Mouse (Mus musculus): ENCODE data around the gene Cuta. TPM values are rescaled to one million over a fixed set of nuclear protein-coding genes. Genes with fewer than 3 reads are reported as not detected.

Gene Cuta
- polyA plus RNA-seq (2014; fragmentation: Illumina TruSeq; extraction: RNeasy Lipid Tissue Mini Kit (QIAGEN cat#74804); ENCODE audit: insufficient read depth, low read depth, low replicate concordance): 116 TPM

GRCm38 (mm10) chr17:26939178-26939972 lies at the start of gene Cuta:
Gene Cuta, minus strand, starts transcription at chr17:26939569.

GRCm38 (mm10) chr17:26972703-26973574 lies 33.6 kb upstream of the Cuta start, which contains the start of gene Zbtb9:
Gene Zbtb9, plus strand, starts transcription at chr17:26973167.

GRCm38 (mm10) chr17:26941031-26941789 lies 1.8 kb upstream of the Cuta start, which contains the start of gene Syngap1:
Gene Syngap1, plus strand, starts transcription at chr17:26941253.

GRCm38 (mm10) chr17:26932839-26933398 lies 6.5 kb downstream of the Cuta start, which contains the start of gene Phf1:
Gene Phf1, plus strand, starts transcription at chr17:26933052.

GRCm38 (mm10) chr17:26916711-26917482 lies 22.5 kb downstream of the Cuta start, which contains the start of gene Kifc5b:
Gene Kifc5b, plus strand, starts transcription at chr17:26917091.

Other genes with a start within 250 kb of the Cuta start
- gene Crebrf, start 223.9 kb downstream of the Cuta start, polyA plus RNA-seq (2014; fragmentation: Illumina TruSeq; extraction: RNeasy Lipid Tissue Mini Kit (QIAGEN cat#74804); ENCODE audit: insufficient read depth, low read depth, low replicate concordance): 13.0 TPM
- gene Bnip1, start 158.5 kb downstream of the Cuta start, polyA plus RNA-seq (2014; fragmentation: Illumina TruSeq; extraction: RNeasy Lipid Tissue Mini Kit (QIAGEN cat#74804); ENCODE audit: insufficient read depth, low read depth, low replicate concordance): 20.7 TPM
- gene Nkx2-5, start 94.6 kb downstream of the Cuta start, polyA plus RNA-seq (2014; fragmentation: Illumina TruSeq; extraction: RNeasy Lipid Tissue Mini Kit (QIAGEN cat#74804); ENCODE audit: insufficient read depth, low read depth, low replicate concordance): 0.35 TPM
- gene Kifc5b, start 22.5 kb downstream of the Cuta start, polyA plus RNA-seq (2014; fragmentation: Illumina TruSeq; extraction: RNeasy Lipid Tissue Mini Kit (QIAGEN cat#74804); ENCODE audit: insufficient read depth, low read depth, low replicate concordance): 0.82 TPM
- 49.2 TPM for gene Phf1, start 6.5 kb downstream of the Cuta start, polyA plus RNA-seq (2014; fragmentation: Illumina TruSeq; extraction: RNeasy Lipid Tissue Mini Kit (QIAGEN cat#74804); ENCODE audit: insufficient read depth, low read depth, low replicate concordance)
- gene Syngap1, start 1.7 kb upstream of the Cuta start, polyA plus RNA-seq (2014; fragmentation: Illumina TruSeq; extraction: RNeasy Lipid Tissue Mini Kit (QIAGEN cat#74804); ENCODE audit: insufficient read depth, low read depth, low replicate concordance): 3.4 TPM
- 5.6 TPM for gene Zbtb9, start 33.6 kb upstream of the Cuta start, polyA plus RNA-seq (2014; fragmentation: Illumina TruSeq; extraction: RNeasy Lipid Tissue Mini Kit (QIAGEN cat#74804); ENCODE audit: insufficient read depth, low read depth, low replicate concordance)
- gene Bak1, start 89.4 kb upstream of the Cuta start, polyA plus RNA-seq (2014; fragmentation: Illumina TruSeq; extraction: RNeasy Lipid Tissue Mini Kit (QIAGEN cat#74804); ENCODE audit: insufficient read depth, low read depth, low replicate concordance): 17.6 TPM
- gene Itpr3, start 117.7 kb upstream of the Cuta start, polyA plus RNA-seq (2014; fragmentation: Illumina TruSeq; extraction: RNeasy Lipid Tissue Mini Kit (QIAGEN cat#74804); ENCODE audit: insufficient read depth, low read depth, low replicate concordance): 5.3 TPM
- gene Uqcc2, start 194.3 kb upstream of the Cuta start, polyA plus RNA-seq (2014; fragmentation: Illumina TruSeq; extraction: RNeasy Lipid Tissue Mini Kit (QIAGEN cat#74804); ENCODE audit: insufficient read depth, low read depth, low replicate concordance): 204 TPM
- 1.3 TPM for gene Ip6k3, start 228.2 kb upstream of the Cuta start, polyA plus RNA-seq (2014; fragmentation: Illumina TruSeq; extraction: RNeasy Lipid Tissue Mini Kit (QIAGEN cat#74804); ENCODE audit: insufficient read depth, low read depth, low replicate concordance)